Comparison of ENCODE assay signal across 8 mouse cellular contexts in the genomic region with DNA sequence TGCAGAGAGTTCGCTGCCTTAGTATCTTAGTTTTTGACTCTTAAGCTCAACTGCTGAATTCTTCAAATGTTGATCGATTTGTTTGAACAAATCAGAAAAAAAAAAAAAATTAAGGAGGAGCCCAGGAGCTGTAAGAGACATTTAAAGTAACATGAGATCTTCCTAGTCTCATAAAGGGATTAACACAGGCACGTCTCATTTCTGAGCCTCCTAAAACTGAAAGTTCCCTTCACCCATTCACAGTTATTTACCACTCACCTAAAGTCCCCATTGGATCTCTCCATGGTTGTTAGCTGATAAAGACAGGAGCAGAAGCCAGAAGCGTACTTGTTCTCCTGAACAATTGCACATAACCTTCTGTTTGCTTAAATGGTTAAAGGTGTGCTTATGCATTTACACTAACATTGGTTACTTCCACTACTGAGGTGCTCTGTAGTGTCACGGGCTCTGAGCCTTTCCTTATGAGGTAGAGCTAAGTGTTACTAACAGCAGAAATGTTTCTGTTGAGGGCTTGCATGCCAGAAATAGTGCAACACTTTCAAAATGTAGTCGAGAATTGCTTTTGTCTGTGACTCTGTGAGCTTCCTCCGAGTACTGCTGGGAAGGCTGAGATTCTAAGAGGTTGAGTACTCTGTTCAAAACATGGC. TPM values are rescaled to one million over a fixed set of nuclear protein-coding genes. Genes with fewer than 3 reads are reported as not detected.
DNase-seq lines count a peak whose midpoint lies in the region; ATAC-seq lines count a peak whose summit lies in the region.

A gene (minus strand): TSS at position 51 of the 647 bp plus-strand sequence.

- no peaks in the 10 kb centered on the region for H3K4me1 ChIP-seq in neural tube, embryonic 11.5 days (ENCODE audit: control insufficient read depth, insufficient read depth, low read length)
- peaks cover 9% of the 10 kb centered on the region; the same call in 1 of the 2 replicates for H3K4me1 ChIP-seq in forebrain, embryonic 16.5 days (replicated peaks; ENCODE audit: control insufficient read depth, insufficient read depth, low read length)
- H3K4me1 ChIP-seq in kidney, embryonic 14.5 days (ENCODE audit: control insufficient read depth, insufficient read depth, low read length) = no peaks in the 10 kb centered on the region
- no peaks in the 10 kb centered on the region for H3K4me1 ChIP-seq in lung, embryonic 16.5 days (replicated peaks; ENCODE audit: control insufficient read depth, insufficient read depth, low read length)
- 0 out of 2 replicates have a peak, but pooled peaks cover 2% of the 10 kb centered on the region for H3K4me1 ChIP-seq in stomach, embryonic 16.5 days (ENCODE audit: control insufficient read depth, insufficient read depth, low read length)

- 63% methylated on average over 7 of the region's 7 CpGs for WGBS in neural tube, embryonic 11.5 days
- 45% methylated on average over 7 of the region's 7 CpGs for WGBS in forebrain, embryonic 16.5 days
- 63% methylated on average over 7 of the region's 7 CpGs for WGBS in kidney, embryonic 14.5 days
- 29% methylated on average over 7 of the region's 7 CpGs for WGBS in lung, embryonic 16.5 days
- 33% methylated on average over 7 of the region's 7 CpGs for WGBS in stomach, embryonic 16.5 days

- no peak for DNase-seq in neural tube, embryonic 11.5 days (ENCODE audit: low spot score)
- no peak for DNase-seq in neural tube, embryonic 10.5 days (ENCODE audit: extremely low spot score, low spot score)
- DNase-seq in urinary bladder, postnatal 25 days (ENCODE audit: low spot score) = no peak
- no peak for DNase-seq in adipocyte (ENCODE audit: low spot score)

- peak within 1 kb of the TSS; percentile 15; the same call in 1 of the 2 replicates for H3K4me3 ChIP-seq in neural tube, embryonic 11.5 days (ENCODE audit: low read depth, low read length)
- peak within 1 kb of the TSS; percentile 47 for H3K4me3 ChIP-seq in forebrain, embryonic 16.5 days (replicated peaks; ENCODE audit: low read length)
- H3K4me3 ChIP-seq in kidney, embryonic 14.5 days (ENCODE audit: low read length) = peak within 1 kb of the TSS; percentile 31
- H3K4me3 ChIP-seq in lung, embryonic 16.5 days (ENCODE audit: low read length) = peak within 1 kb of the TSS; percentile 32
- H3K4me3 ChIP-seq in stomach, embryonic 16.5 days (replicated peaks; ENCODE audit: low read length) = peak within 1 kb of the TSS; percentile 46

- H3K27ac ChIP-seq in neural tube, embryonic 11.5 days (ENCODE audit: low read depth, low read length) = no peak within 1 kb of the TSS
- H3K27ac ChIP-seq in forebrain, embryonic 16.5 days (ENCODE audit: low read length) = peak within 1 kb of the TSS; percentile 35
- no peak within 1 kb of the TSS for H3K27ac ChIP-seq in kidney, embryonic 14.5 days (ENCODE audit: low read depth, low read length)
- H3K27ac ChIP-seq in lung, embryonic 16.5 days (ENCODE audit: low read length) = no peak within 1 kb of the TSS
- no peak within 1 kb of the TSS for H3K27ac ChIP-seq in stomach, embryonic 16.5 days (ENCODE audit: low read length)

- H3K4me2 ChIP-seq in neural tube, embryonic 11.5 days (ENCODE audit: low read depth) = peak within 1 kb of the TSS; percentile 40
- peak within 1 kb of the TSS; percentile 64 for H3K4me2 ChIP-seq in forebrain, embryonic 16.5 days (ENCODE audit: low read length)
- peak within 1 kb of the TSS; percentile 42 for H3K4me2 ChIP-seq in kidney, embryonic 14.5 days (replicated peaks; ENCODE audit: low read depth, low read length)
- H3K4me2 ChIP-seq in lung, embryonic 16.5 days (ENCODE audit: low read depth, low read length) = peak within 1 kb of the TSS; percentile 50
- peak within 1 kb of the TSS; percentile 58 for H3K4me2 ChIP-seq in stomach, embryonic 16.5 days (ENCODE audit: low read depth, low read length)

- no peaks in the 10 kb centered on the region for H3K27me3 ChIP-seq in neural tube, embryonic 11.5 days (ENCODE audit: control insufficient read depth, insufficient read depth, low read length)
- no peaks in the 10 kb centered on the region for H3K27me3 ChIP-seq in forebrain, embryonic 16.5 days (replicated peaks; ENCODE audit: control insufficient read depth, insufficient read depth, low read length)
- no peaks in the 10 kb centered on the region for H3K27me3 ChIP-seq in kidney, embryonic 14.5 days (ENCODE audit: control insufficient read depth, insufficient read depth, low read length)
- H3K27me3 ChIP-seq in lung, embryonic 16.5 days (ENCODE audit: control insufficient read depth, insufficient read depth, low read depth, low read length) = no peaks in the 10 kb centered on the region
- H3K27me3 ChIP-seq in stomach, embryonic 16.5 days (ENCODE audit: control insufficient read depth, insufficient read depth, low read length) = no peaks in the 10 kb centered on the region

- ATAC-seq in neural tube, embryonic 11.5 days (ENCODE audit: insufficient read depth, low FRiP score, low TSS enrichment) = no peak
- ATAC-seq in forebrain, embryonic 16.5 days = no peak
- ATAC-seq in kidney, embryonic 14.5 days (ENCODE audit: low FRiP score, low TSS enrichment) = no peak
- ATAC-seq in lung, embryonic 16.5 days (ENCODE audit: low read depth) = no peak
- ATAC-seq in stomach, embryonic 16.5 days (ENCODE audit: insufficient read depth, low FRiP score) = no peak

- no peaks in the 10 kb centered on the region for H3K9me3 ChIP-seq in neural tube, embryonic 11.5 days (ENCODE audit: control insufficient read depth, low read length)
- H3K9me3 ChIP-seq in forebrain, embryonic 16.5 days (ENCODE audit: control insufficient read depth, low read length) = no peaks in the 10 kb centered on the region
- no peaks in the 10 kb centered on the region for H3K9me3 ChIP-seq in kidney, embryonic 14.5 days (ENCODE audit: control insufficient read depth, low read length)
- no peaks in the 10 kb centered on the region for H3K9me3 ChIP-seq in lung, embryonic 16.5 days (ENCODE audit: control insufficient read depth, low read length)
- H3K9me3 ChIP-seq in stomach, embryonic 16.5 days (replicated peaks; ENCODE audit: control insufficient read depth, low read length) = no peaks in the 10 kb centered on the region

- H3K9ac ChIP-seq in neural tube, embryonic 11.5 days (ENCODE audit: low read length) = 0 out of 2 replicates have a peak within 1 kb of the TSS, but pooled peaks have one; percentile 9
- H3K9ac ChIP-seq in forebrain, embryonic 16.5 days (replicated peaks; ENCODE audit: low read depth, low read length) = peak within 1 kb of the TSS; percentile 51
- no peak within 1 kb of the TSS; the same call in 1 of the 2 replicates for H3K9ac ChIP-seq in kidney, embryonic 14.5 days (ENCODE audit: low read depth, low read length)
- peak within 1 kb of the TSS; percentile 36 for H3K9ac ChIP-seq in lung, embryonic 16.5 days (ENCODE audit: low read length)
- H3K9ac ChIP-seq in stomach, embryonic 16.5 days (ENCODE audit: low read length) = peak within 1 kb of the TSS; percentile 45

- no peaks in the 10 kb centered on the region for H3K36me3 ChIP-seq in neural tube, embryonic 11.5 days (ENCODE audit: control insufficient read depth, insufficient read depth, low read length)
- H3K36me3 ChIP-seq in forebrain, embryonic 16.5 days (ENCODE audit: control insufficient read depth, insufficient read depth) = no peaks in the 10 kb centered on the region
- no peaks in the 10 kb centered on the region for H3K36me3 ChIP-seq in kidney, embryonic 14.5 days (ENCODE audit: control insufficient read depth, insufficient read depth, low read length)
- H3K36me3 ChIP-seq in lung, embryonic 16.5 days (ENCODE audit: control insufficient read depth, insufficient read depth, low read length) = no peaks in the 10 kb centered on the region
- no peaks in the 10 kb centered on the region for H3K36me3 ChIP-seq in stomach, embryonic 16.5 days (ENCODE audit: control insufficient read depth, insufficient read depth, low read length)

RNA-seq across cellular contexts. Expression of the gene that starts here (rescaled TPM):
- polyA plus RNA-seq in neural tube, embryonic 11.5 days (2014; fragmentation: Nextera tagmentation; extraction: Ambion mirVana) = 0.62 and 1.2 TPM in 2 replicates
- 5.1 and 5.7 TPM in 2 replicates for polyA plus RNA-seq in forebrain, embryonic 16.5 days (2015; fragmentation: Nextera tagmentation; extraction: Ambion mirVana)
- polyA plus RNA-seq in kidney, embryonic 14.5 days (2014; fragmentation: Nextera tagmentation; extraction: Ambion mirVana) = 1.3 and 1.5 TPM in 2 replicates
- polyA plus RNA-seq in lung, embryonic 16.5 days (2015; fragmentation: Nextera tagmentation; extraction: Ambion mirVana) = 1.2 and 1.3 TPM in 2 replicates
- polyA plus RNA-seq in stomach, embryonic 16.5 days (2015; fragmentation: Nextera tagmentation; extraction: Ambion mirVana) = 1.9 and 2.8 TPM in 2 replicates
